ENCODE assay signal across 29 mouse cellular contexts in genomic region chr13:10554595-10554994, GRCm38 (mm10).
"Had no signal": no experiment of that assay in that cellular context is flagged by ENCODE, and none has a peak within 500 bp of the region (broad histone marks: within the 10 kb centered on the region; RNA-seq: fewer than 3 reads in every experiment).

No protein-coding gene starts in this region.

- H3K36me3 ChIP-seq: embryonic facial prominence, embryonic 10.5 days; embryonic facial prominence, embryonic 12.5 days; embryonic facial prominence, embryonic 13.5 days; embryonic facial prominence, embryonic 15.5 days; forebrain, embryonic 10.5 days; forebrain, embryonic 12.5 days; forebrain, embryonic 15.5 days had no signal

- H3K9me3 ChIP-seq: embryonic facial prominence, embryonic 10.5 days; embryonic facial prominence, embryonic 12.5 days; embryonic facial prominence, embryonic 13.5 days; embryonic facial prominence, embryonic 15.5 days; forebrain, embryonic 10.5 days; forebrain, embryonic 12.5 days; forebrain, embryonic 13.5 days; forebrain, embryonic 15.5 days had no signal

- H3K4me2 ChIP-seq: embryonic facial prominence, embryonic 12.5 days; embryonic facial prominence, embryonic 13.5 days; embryonic facial prominence, embryonic 15.5 days; forebrain, embryonic 12.5 days; forebrain, embryonic 13.5 days; forebrain, embryonic 15.5 days had no signal

- H3K27ac ChIP-seq: embryonic facial prominence, embryonic 10.5 days; embryonic facial prominence, embryonic 12.5 days; embryonic facial prominence, embryonic 13.5 days; embryonic facial prominence, embryonic 15.5 days; forebrain, embryonic 10.5 days; forebrain, embryonic 12.5 days; forebrain, embryonic 13.5 days; forebrain, embryonic 15.5 days; gastrocnemius, adult 2 months; heart, adult 2 months had no signal

- ATAC-seq: forebrain, embryonic 13.5 days; forebrain, embryonic 14.5 days; forebrain, embryonic 15.5 days; forebrain, embryonic 16.5 days; forebrain, postnatal 0 days had no signal

- H3K27me3 ChIP-seq: embryonic facial prominence, embryonic 12.5 days; embryonic facial prominence, embryonic 13.5 days; embryonic facial prominence, embryonic 15.5 days; forebrain, embryonic 12.5 days; forebrain, embryonic 13.5 days; forebrain, embryonic 15.5 days had no signal

- H3K9ac ChIP-seq: embryonic facial prominence, embryonic 12.5 days; embryonic facial prominence, embryonic 13.5 days; embryonic facial prominence, embryonic 15.5 days; forebrain, embryonic 12.5 days; forebrain, embryonic 13.5 days; forebrain, embryonic 15.5 days; forebrain, postnatal 0 days had no signal

- DNase-seq: cerebellum, adult 2 months; cerebellum, adult 8-10 months; cerebellum, adult 9-10 months; cerebellum, adult 9-11 months; cerebellum, postnatal 10 days; cerebellum, postnatal 14 days; cerebellum, postnatal 25 days; cerebellum, postnatal 36 days; embryo, embryonic 11 days; forebrain, postnatal 0 days; gastrocnemius, adult 2 months; gastrocnemius, postnatal 10 days; gastrocnemius, postnatal 14 days; gastrocnemius, postnatal 25 days; gastrocnemius, postnatal 36 days; heart, adult 11 months; heart, adult 18-20 months; heart, adult 2 months had no signal

- H3K4me1 ChIP-seq: embryonic facial prominence, embryonic 10.5 days; embryonic facial prominence, embryonic 12.5 days; embryonic facial prominence, embryonic 13.5 days; embryonic facial prominence, embryonic 15.5 days; forebrain, embryonic 10.5 days; forebrain, embryonic 12.5 days; forebrain, embryonic 13.5 days; forebrain, embryonic 15.5 days had no signal

- H3K4me3 ChIP-seq: embryonic facial prominence, embryonic 10.5 days; embryonic facial prominence, embryonic 12.5 days; embryonic facial prominence, embryonic 13.5 days; embryonic facial prominence, embryonic 15.5 days; erythroblast, embryonic 14.5 days; forebrain, embryonic 10.5 days; forebrain, embryonic 12.5 days; forebrain, embryonic 13.5 days; forebrain, embryonic 15.5 days; gastrocnemius, adult 2 months; heart, adult 2 months had no signal
